22 mouse cellular contexts compared by ENCODE assay signal in the genomic region with DNA sequence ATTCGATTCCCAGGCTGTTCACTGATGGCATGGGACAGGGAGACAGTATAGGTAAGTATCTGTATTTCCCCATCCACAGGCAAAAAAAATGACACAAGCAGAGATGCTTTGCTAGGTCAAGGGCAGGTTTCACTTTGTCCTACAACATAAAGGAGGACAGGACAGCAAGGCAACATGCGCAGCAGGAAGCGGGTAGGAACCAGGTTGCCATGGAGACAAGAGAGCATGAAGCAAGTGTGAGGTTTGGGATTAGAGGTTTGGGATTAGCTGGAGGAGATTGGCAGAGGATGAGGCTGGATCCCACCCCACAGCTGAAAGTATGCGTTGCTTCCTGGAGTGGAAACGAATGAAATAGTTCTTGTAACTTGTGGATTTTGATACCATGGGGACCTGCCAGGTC.
"Had no signal": no experiment of that assay in that cellular context is flagged by ENCODE, and none has a peak within 500 bp of the region (broad histone marks: within the 10 kb centered on the region; RNA-seq: fewer than 3 reads in every experiment).

No protein-coding gene starts in this region.

- H3K36me3 ChIP-seq: limb, embryonic 10.5 days; limb, embryonic 13.5 days; liver, embryonic 12.5 days; liver, embryonic 15.5 days; lung, embryonic 15.5 days; neural tube, embryonic 13.5 days; stomach, embryonic 15.5 days had no signal

- H3K4me1 ChIP-seq: liver, embryonic 12.5 days; liver, embryonic 15.5 days; lung, embryonic 15.5 days; megakaryocyte, embryonic 14.5 days; stomach, embryonic 15.5 days had no signal

- DNase-seq: kidney, adult 2 months; kidney, postnatal 25 days; liver; lung, adult 18-20 months; lung, postnatal 10 days; lung, postnatal 36 days; retina, postnatal 1 day; right cerebral cortex, postnatal 25 days; spleen, adult 18-20 months; thymus, postnatal 25 days had no signal

- H3K27ac ChIP-seq: kidney, postnatal 0 days; limb, embryonic 10.5 days; limb, embryonic 13.5 days; liver, embryonic 12.5 days; liver, embryonic 15.5 days; lung, embryonic 15.5 days; neural tube, embryonic 13.5 days; stomach, embryonic 15.5 days had no signal

- H3K4me2 ChIP-seq: limb, embryonic 13.5 days; liver, embryonic 12.5 days; liver, embryonic 15.5 days; lung, embryonic 15.5 days; midbrain, embryonic 11.5 days; neural tube, embryonic 13.5 days; stomach, embryonic 15.5 days had no signal

- H3K27me3 ChIP-seq: liver, embryonic 12.5 days; liver, embryonic 15.5 days; lung, embryonic 15.5 days; megakaryocyte, embryonic 14.5 days; stomach, embryonic 15.5 days had no signal

- H3K9me3 ChIP-seq: limb, embryonic 10.5 days; limb, embryonic 13.5 days; liver, embryonic 12.5 days; liver, embryonic 15.5 days; lung, embryonic 15.5 days; neural tube, embryonic 13.5 days; stomach, embryonic 15.5 days had no signal

- H3K9ac ChIP-seq: limb, embryonic 13.5 days; liver, embryonic 12.5 days; liver, embryonic 15.5 days; lung, embryonic 15.5 days; neural tube, embryonic 13.5 days; stomach, embryonic 15.5 days had no signal

- H3K4me3 ChIP-seq: limb, embryonic 10.5 days; limb, embryonic 13.5 days; liver, embryonic 12.5 days; liver, embryonic 15.5 days; lung, embryonic 15.5 days; megakaryocyte, embryonic 14.5 days; myocyte; neural tube, embryonic 13.5 days; stomach, embryonic 15.5 days had no signal

- ATAC-seq: intestine, postnatal 0 days; liver, embryonic 12.5 days had no signal
